Mouse (Mus musculus) ES-E14 (cell line): ENCODE measurements around the gene Hpn. TPM values are rescaled to one million over a fixed set of nuclear protein-coding genes. Genes with fewer than 3 reads are reported as not detected.

Source experiments
- DNase-seq: peaks from one replicate; pipeline ENCODE4 v3.0.0-alpha.2; 2013; ENCODE audit warnings: low read depth, low spot score
- H3K27ac ChIP-seq: 2 replicates; pipeline ENCODE4 v1.5.1; 2012; ENCODE audit warnings: low read depth, mild to moderate bottlenecking, low read length, moderate library complexity, mixed read lengths; ENCODE audit not compliant: poor library complexity, insufficient read depth, severe bottlenecking
- H3K36me3 ChIP-seq: 2 replicates; pipeline ENCODE4 v1.6.1; 2012; ENCODE audit warnings: mild to moderate bottlenecking, low read length, moderate library complexity, mixed read lengths; ENCODE audit not compliant: control insufficient read depth, poor library complexity, insufficient read depth, severe bottlenecking
- H3K4me1 ChIP-seq, 2 experiments: fragments of 150-350 bp in 1 of 2; sonication (generic) in 1 of 2; 2 replicates each; pipeline ENCODE4 v1.6.1; 2012; ENCODE audit warnings: low read length in 2 of 2, mild to moderate bottlenecking in 1 of 2, mixed read lengths in 1 of 2; ENCODE audit not compliant: control insufficient read depth in 2 of 2, insufficient read depth in 2 of 2, poor library complexity in 1 of 2
- H3K4me3 ChIP-seq, 2 experiments: fragments of 150-350 bp in 1 of 2; sonication (generic) in 1 of 2; 2 replicates each; pipeline ENCODE4 v1.5.1; 2012; ENCODE audit warnings: low read length in 2 of 2, low read depth in 1 of 2, mild to moderate bottlenecking in 1 of 2, mixed read lengths in 1 of 2; ENCODE audit not compliant: insufficient read depth in 1 of 2, poor library complexity in 1 of 2, severe bottlenecking in 1 of 2
- H3K9ac ChIP-seq: 2 replicates; pipeline ENCODE4 v1.6.1; 2012; ENCODE audit warnings: low read depth, mild to moderate bottlenecking, low read length, mixed read lengths; ENCODE audit not compliant: poor library complexity, insufficient read depth, severe bottlenecking
- H3K9me3 ChIP-seq: fragments of 150-350 bp; sonication (generic); 2 replicates; pipeline ENCODE4 v1.6.1; 2012; ENCODE audit warnings: low read depth, mild to moderate bottlenecking, low read length; ENCODE audit not compliant: control insufficient read depth, insufficient read depth
- CHD2 ChIP-seq: IDR thresholded peaks from 2 replicates; pipeline ENCODE4 v1.6.1; 2014; ENCODE audit warnings: mild to moderate bottlenecking, low read depth, low read length, inconsistent platforms
- HCFC1 ChIP-seq: IDR thresholded peaks from 2 replicates; pipeline ENCODE4 v1.6.1; 2012; ENCODE audit warnings: low read length, inconsistent platforms, borderline replicate concordance; ENCODE audit not compliant: insufficient read depth
- MAFK ChIP-seq: IDR thresholded peaks from 2 replicates; pipeline ENCODE4 v1.6.1; 2014; ENCODE audit warnings: mild to moderate bottlenecking, low read depth, low read length, inconsistent platforms; ENCODE audit not compliant: insufficient read depth
- ZC3H11A ChIP-seq: IDR thresholded peaks from 2 replicates; pipeline ENCODE4 v1.6.1; 2012; ENCODE audit warnings: low read depth, mild to moderate bottlenecking, inconsistent platforms, low read length, borderline replicate concordance
- ZNF384 ChIP-seq: IDR thresholded peaks from 2 replicates; pipeline ENCODE4 v1.6.1; 2012; ENCODE audit warnings: low read depth, low read length, inconsistent platforms
- in situ Hi-C, 2 experiments: fragments of 600-800 bp; cut with MboI; formaldehyde crosslinking; loops; one replicate each; pipeline ENCODE4 v1.15.1; 2025; ENCODE audit warnings: low sequenced_read_pairs in 2 of 2, inconsistent platforms in 1 of 2; ENCODE audit not compliant: unreplicated experiment in 2 of 2
- total RNA-seq: library from RNA; depleted of rRNA; stranded (reverse); fragments of 300-350 nt; gene quantifications from 2 replicates; pipeline ENCODE4 v1.2.3, GENCODE M21; 2012

Gene Hpn
- total RNA-seq, 1 experiment: 14.5 TPM

GRCm38 (mm10) chr7:31161831-31162230 is 46.7 kb upstream of the Hpn start:
- H3K9ac ChIP-seq: no peak overlapping the region
- no peak for TF ChIP-seq MAFK
- peaks cover 5 to 15% of the 10 kb centered on the region in 2 experiments for H3K4me1 ChIP-seq
- no peak for DNase-seq
- in situ Hi-C loops: no loop called here
- H3K4me3 ChIP-seq: no peak overlapping the region
- H3K27ac ChIP-seq: no peak overlapping the region
- H3K36me3 ChIP-seq: no peaks in the 10 kb centered on the region
- no peaks in the 10 kb centered on the region for H3K9me3 ChIP-seq

GRCm38 (mm10) chr7:31161246-31161645 is 46.2 kb upstream of the Hpn start:
- in situ Hi-C loops: no loop called here

GRCm38 (mm10) chr7:31160763-31161162 is 45.7 kb upstream of the Hpn start:
- TF ChIP-seq CHD2 (no peak), MAFK (no peak)
- Histone ChIP-seq H3K9ac (no peak overlapping the region), H3K4me1 (peaks cover 5 to 16% of the 10 kb centered on the region in 2 experiments), H3K36me3 (no peaks in the 10 kb centered on the region), H3K4me3 (no peak overlapping the region), H3K9me3 (no peaks in the 10 kb centered on the region), H3K27ac (no peak overlapping the region)
- in situ Hi-C loops: no loop called here
- no peak for DNase-seq

More at GRCm38 (mm10) chr7:31161246-31161645, 46.2 kb upstream of the Hpn start:
- no peaks in the 10 kb centered on the region for H3K9me3 ChIP-seq
- H3K4me1 ChIP-seq: peaks cover 5 to 16% of the 10 kb centered on the region in 2 experiments
- H3K4me3 ChIP-seq: no peak overlapping the region
- no peak for DNase-seq
- no peaks in the 10 kb centered on the region for H3K36me3 ChIP-seq
- no peak overlapping the region for H3K27ac ChIP-seq
- H3K9ac ChIP-seq: no peak overlapping the region
- TF ChIP-seq CHD2 (no peak), HCFC1 (no peak), MAFK (no peak), ZC3H11A (no peak), ZNF384 (no peak)

GRCm38 (mm10) chr7:31156034-31156928 is 41.2 kb upstream of the Hpn start:
- peak overlapping the region; percentile 57; the same call in 1 of the 2 replicates for H3K9ac ChIP-seq
- peak; percentile 85 for DNase-seq

More at GRCm38 (mm10) chr7:31156034-31156928, 41.2 kb upstream of the Hpn start:
- in situ Hi-C loops: no loop called here
- peak overlapping the region; percentile 49 to 61 for H3K4me3 ChIP-seq
- H3K27ac ChIP-seq: peak overlapping the region; percentile 91
- H3K36me3 ChIP-seq: no peaks in the 10 kb centered on the region; the same call in 1 of the 2 replicates
- peaks cover 8 to 16% of the 10 kb centered on the region in 2 experiments for H3K4me1 ChIP-seq
- H3K9me3 ChIP-seq: no peaks in the 10 kb centered on the region
- TF ChIP-seq ZC3H11A: no peak
- TF ChIP-seq ZNF384: no peak
- no peak; the same call in 1 of the 2 replicates for TF ChIP-seq HCFC1
- TF ChIP-seq MAFK: no peak
